Mouse (Mus musculus) kidney, embryonic 14.5 days (tissue): ENCODE results near the gene Trak1. TPM values are rescaled to one million over a fixed set of nuclear protein-coding genes. Genes with fewer than 3 reads are reported as not detected.

Experiments used
- ATAC-seq: fragments of 200-750 bp; cut with Nextera tagmentation; 2 replicates; pipeline ENCODE4 v1.8.0; 2017; ENCODE audit warnings: moderate number of reproducible peaks, mild to moderate bottlenecking, moderate TSS enrichment, moderate library complexity; ENCODE audit not compliant: low FRiP score, low TSS enrichment
- H3K27ac ChIP-seq: fragments of 300-500 bp; sonication (generic); 2 replicates; pipeline ENCODE4 v1.5.1; 2014; ENCODE audit warnings: low read depth, mild to moderate bottlenecking, low read length, moderate library complexity, mixed read lengths
- H3K27me3 ChIP-seq: fragments of 300-500 bp; sonication (generic); 2 replicates; pipeline ENCODE4 v1.6.1; 2014; ENCODE audit warnings: mild to moderate bottlenecking, low read length; ENCODE audit not compliant: control insufficient read depth, insufficient read depth
- H3K36me3 ChIP-seq: fragments of 300-500 bp; sonication (generic); 2 replicates; pipeline ENCODE4 v1.6.1; 2014; ENCODE audit warnings: low read length, mixed read lengths; ENCODE audit not compliant: control insufficient read depth, insufficient read depth
- H3K4me1 ChIP-seq: fragments of 300-500 bp; sonication (generic); 2 replicates; pipeline ENCODE4 v1.6.1; 2014; ENCODE audit warnings: low read length, mixed read lengths; ENCODE audit not compliant: control insufficient read depth, insufficient read depth
- H3K4me2 ChIP-seq: fragments of 300-500 bp; sonication (generic); replicated peaks from 2 replicates; pipeline ENCODE4 v1.6.1; 2014; ENCODE audit warnings: low read depth, mild to moderate bottlenecking, low read length
- H3K4me3 ChIP-seq: fragments of 300-500 bp; sonication (generic); 2 replicates; pipeline ENCODE4 v1.5.1; 2014; ENCODE audit warnings: mild to moderate bottlenecking, low read length
- H3K9ac ChIP-seq: fragments of 300-500 bp; sonication (generic); 2 replicates; pipeline ENCODE4 v1.6.1; 2014; ENCODE audit warnings: low read depth, mild to moderate bottlenecking, low read length, moderate library complexity
- H3K9me3 ChIP-seq: fragments of 300-500 bp; sonication (generic); 2 replicates; pipeline ENCODE4 v1.6.1; 2016; ENCODE audit warnings: low read length; ENCODE audit not compliant: control insufficient read depth
- WGBS: fragments of 180-500 bp; shearing (Covaris S2); extraction: QIAGEN DNeasy Blood & Tissue Kit; methylation state at CpG from one replicate; pipeline ENCODE4 v1.1.7; 2014; 5-methylcytosine and 5-hydroxymethylcytosine counted together
- polyA plus RNA-seq: library from polyadenylated mRNA; unstranded; fragments of >200 nt; fragmentation: Nextera tagmentation; extraction: Ambion mirVana; gene quantifications from 2 replicates; pipeline ENCODE4 v1.2.1, GENCODE M21; 2014

The Trak1 gene
- polyA plus RNA-seq, 1 experiment from 2014 or later = 15.4 TPM

DNA sequence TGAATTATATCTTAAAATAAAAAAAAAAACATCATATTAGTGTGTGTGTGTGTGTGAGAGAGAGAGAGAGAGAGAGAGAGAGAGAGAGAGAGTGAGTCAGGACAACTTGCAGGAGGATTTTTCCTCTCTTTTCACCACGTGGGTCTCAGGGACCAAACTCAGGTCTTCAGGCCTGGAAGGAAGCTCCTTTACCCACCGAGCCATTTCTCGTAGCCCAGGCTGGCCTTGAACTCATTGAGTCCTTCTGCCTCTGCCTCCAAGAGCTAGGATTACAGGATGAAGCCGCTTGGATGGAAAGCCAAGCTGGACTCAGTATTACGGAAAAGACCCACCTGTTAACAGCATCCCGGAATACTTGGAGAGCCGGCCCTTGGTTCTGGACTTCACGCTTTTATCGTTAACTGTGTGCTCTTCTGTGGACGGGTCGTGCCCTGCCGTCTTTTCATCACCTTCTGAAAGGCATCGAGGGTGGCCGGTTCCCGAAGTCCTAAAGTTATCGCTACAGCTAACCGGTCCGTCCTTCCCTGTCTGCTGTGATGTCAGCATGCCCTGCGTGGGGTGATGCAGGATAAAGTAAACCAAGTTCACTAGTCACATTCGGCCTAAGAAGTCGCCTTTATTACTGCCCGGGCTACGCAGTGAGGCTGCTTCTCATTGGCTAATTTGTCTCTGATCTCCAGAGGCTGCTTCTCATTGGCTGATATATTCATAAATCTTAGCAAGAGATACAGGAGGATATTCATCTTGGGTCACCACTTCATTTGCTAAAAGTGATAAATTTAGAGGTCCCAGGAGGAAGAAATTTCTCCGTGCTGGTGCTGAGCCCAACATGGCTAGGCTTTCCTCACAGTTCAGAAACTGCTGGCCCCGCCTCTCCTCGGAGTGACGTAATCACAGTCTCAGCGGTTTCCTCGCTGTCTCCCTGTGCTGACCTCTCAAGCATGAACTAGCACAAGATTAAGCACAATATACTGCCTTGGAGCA, 11.7 kb upstream of the Trak1 start:
- Histone ChIP-seq H3K36me3 (no peaks in the 10 kb centered on the region), H3K4me1 (peaks cover 4% of the 10 kb centered on the region; the same call in 1 of the 2 replicates), H3K9me3 (peaks cover 11% of the 10 kb centered on the region), H3K27me3 (no peaks in the 10 kb centered on the region), H3K4me3 (peak overlapping the region; percentile 47), H3K4me2 (peak overlapping the region; percentile 52), H3K27ac (0 out of 2 replicates have a peak overlapping the region, but pooled peaks have one; percentile 12), H3K9ac (peak overlapping the region; percentile 53)
- peak; percentile 85 for ATAC-seq
- 18% methylated on average over 29 of the region's 29 CpGs for WGBS

DNA sequence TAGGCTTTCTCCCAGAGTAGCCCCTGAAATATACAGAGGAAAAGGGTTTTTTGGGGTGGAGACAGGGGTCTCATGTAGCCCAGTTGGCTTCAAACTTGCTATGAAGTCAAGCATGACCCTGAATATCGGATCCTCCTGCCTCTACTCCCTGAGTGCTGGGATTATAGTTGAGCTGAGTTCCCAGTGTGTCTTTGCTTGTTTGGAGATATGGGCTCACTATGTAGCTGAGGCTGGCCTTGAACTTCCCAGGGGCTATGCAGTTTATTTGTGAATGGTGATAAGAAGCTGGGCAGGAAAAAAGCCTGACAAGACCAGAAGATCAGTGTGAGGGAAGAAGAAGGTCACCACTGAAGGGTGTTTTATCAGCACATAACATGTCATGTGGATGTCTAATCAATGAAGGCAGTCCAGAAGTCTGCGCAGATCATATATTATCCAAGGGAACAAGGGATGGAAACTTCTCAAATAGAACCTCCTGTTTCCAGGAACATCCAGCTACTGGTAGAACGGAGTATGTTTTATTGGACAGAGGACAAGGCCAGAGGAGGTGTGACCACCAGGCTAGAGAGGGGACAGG, 10.9 kb upstream of the Trak1 start:
- 0 out of 2 replicates have a peak overlapping the region, but pooled peaks have one; percentile 12 for H3K27ac ChIP-seq

DNA sequence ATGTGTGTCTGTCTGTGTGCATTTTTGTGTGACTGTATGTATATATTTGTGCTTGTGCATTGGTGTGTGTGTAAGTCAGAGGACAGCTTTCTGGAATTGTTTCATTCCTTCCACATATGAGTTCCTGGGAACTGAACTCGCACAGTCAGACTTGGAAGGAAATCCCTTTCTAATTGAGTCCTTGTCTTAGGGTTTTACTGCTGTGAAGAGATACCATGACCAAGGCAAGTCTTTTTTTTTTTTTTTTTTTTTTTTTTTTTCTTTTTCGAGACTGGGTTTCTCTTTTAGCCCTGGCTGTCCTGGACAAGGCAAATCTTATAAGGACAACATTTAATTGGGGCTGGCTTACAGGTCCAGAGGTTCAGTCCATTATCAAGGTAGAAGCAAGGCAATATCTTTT, 6.0 kb upstream of the Trak1 start:
- Histone ChIP-seq H3K9me3 (peaks cover 5% of the 10 kb centered on the region; the same call in 1 of the 2 replicates), H3K9ac (no peak overlapping the region), H3K27me3 (0 out of 2 replicates have a peak, but pooled peaks cover 3% of the 10 kb centered on the region), H3K4me3 (no peak overlapping the region), H3K27ac (no peak overlapping the region), H3K36me3 (no peaks in the 10 kb centered on the region), H3K4me2 (no peak overlapping the region), H3K4me1 (peaks cover under 1% of the 10 kb centered on the region; the same call in 1 of the 2 replicates)
- 80% methylated on average over 2 of the region's 2 CpGs for WGBS
- ATAC-seq = no peak

More for the DNA sequence above, 10.9 kb upstream of the Trak1 start:
- Histone ChIP-seq H3K9me3 (peaks cover 11% of the 10 kb centered on the region), H3K4me3 (peak overlapping the region; percentile 47), H3K36me3 (no peaks in the 10 kb centered on the region), H3K4me1 (peaks cover 4% of the 10 kb centered on the region; the same call in 1 of the 2 replicates), H3K4me2 (peak overlapping the region; percentile 52), H3K27me3 (no peaks in the 10 kb centered on the region), H3K9ac (no peak overlapping the region)
- WGBS = 71% methylated on average over 3 of the region's 3 CpGs
- ATAC-seq = peak; percentile 48

DNA sequence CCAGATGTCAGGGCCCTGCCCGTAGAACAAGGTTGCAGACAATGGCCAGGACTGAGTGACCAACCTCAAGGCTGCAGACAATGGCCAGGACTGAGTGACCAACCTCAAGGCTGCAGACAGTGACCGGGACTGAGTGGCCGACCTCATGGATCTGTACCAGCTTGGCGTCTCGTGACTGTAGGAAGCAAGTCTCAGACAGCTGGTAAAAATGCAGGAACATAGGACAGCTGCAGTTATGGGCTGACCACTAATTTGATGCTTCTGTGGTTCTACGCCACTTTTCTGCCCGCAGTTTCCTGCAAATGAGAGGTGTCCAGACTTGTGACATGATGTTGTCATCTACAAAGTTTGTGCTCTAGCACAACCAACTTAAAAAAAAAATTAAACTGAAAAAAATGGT, 4.1 kb upstream of the Trak1 start:
- WGBS = 81% methylated on average over 7 of the region's 7 CpGs
- no peak overlapping the region for H3K4me2 ChIP-seq
- H3K4me3 ChIP-seq = no peak overlapping the region
- no peaks in the 10 kb centered on the region for H3K36me3 ChIP-seq
- H3K4me1 ChIP-seq = peaks cover under 1% of the 10 kb centered on the region
- 0 out of 2 replicates have a peak, but pooled peaks cover 3% of the 10 kb centered on the region for H3K27me3 ChIP-seq
- H3K9ac ChIP-seq = no peak overlapping the region
- peaks cover 5% of the 10 kb centered on the region; the same call in 1 of the 2 replicates for H3K9me3 ChIP-seq
- no peak overlapping the region for H3K27ac ChIP-seq
- no peak for ATAC-seq

DNA sequence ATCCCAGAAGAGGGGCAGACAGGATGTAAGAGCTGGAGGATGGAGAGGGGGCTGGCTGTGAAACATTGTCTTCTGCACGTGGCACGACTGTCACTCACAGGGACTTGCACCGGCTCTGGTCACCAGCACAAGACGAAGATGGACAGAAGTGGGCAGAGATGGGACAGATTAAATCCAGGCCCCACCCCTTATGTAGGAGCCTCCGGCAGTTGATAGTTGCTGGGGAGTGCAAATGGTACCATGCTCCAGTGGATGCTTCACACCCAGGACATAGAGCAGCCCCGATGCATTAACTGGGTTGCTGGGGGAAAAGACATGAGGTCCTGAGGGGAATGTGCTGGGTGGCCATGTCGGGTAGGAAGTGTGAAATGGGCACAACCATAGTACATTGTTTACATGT, 2.1 kb upstream of the Trak1 start:
- no peak for ATAC-seq
- H3K4me2 ChIP-seq = no peak overlapping the region
- 0 out of 2 replicates have a peak, but pooled peaks cover 3% of the 10 kb centered on the region for H3K27me3 ChIP-seq
- H3K4me1 ChIP-seq = peaks cover 21% of the 10 kb centered on the region
- peaks cover 3% of the 10 kb centered on the region; the same call in 1 of the 2 replicates for H3K9me3 ChIP-seq
- WGBS = 82% methylated on average over 7 of the region's 7 CpGs
- H3K4me3 ChIP-seq = no peak overlapping the region
- no peaks in the 10 kb centered on the region for H3K36me3 ChIP-seq
- H3K9ac ChIP-seq = no peak overlapping the region
- no peak overlapping the region for H3K27ac ChIP-seq

DNA sequence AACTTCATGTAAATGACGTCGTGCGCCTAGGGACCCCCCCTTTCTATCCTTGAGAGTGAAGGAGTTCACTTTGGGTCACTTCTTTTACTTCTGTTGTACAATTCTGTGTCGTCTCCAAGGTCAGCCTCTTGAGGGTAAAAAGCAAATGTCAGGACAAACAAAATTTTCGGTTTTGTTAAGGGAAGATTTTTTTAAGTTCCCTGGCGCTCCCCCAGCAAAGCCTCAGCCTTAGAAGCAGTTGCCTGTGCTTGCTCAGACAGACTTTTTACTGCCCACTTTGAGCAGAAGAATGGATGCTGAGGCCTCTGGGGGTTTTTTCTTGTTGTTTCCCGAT, 730 bp downstream of the Trak1 start:
- H3K27ac ChIP-seq = 0 out of 2 replicates have a peak overlapping the region, but pooled peaks have one; percentile 11
- no peak for ATAC-seq
- H3K27me3 ChIP-seq = 0 out of 2 replicates have a peak, but pooled peaks cover 3% of the 10 kb centered on the region
- 2% methylated on average over 7 of the region's 7 CpGs for WGBS
- peak overlapping the region; percentile 90 for H3K9ac ChIP-seq
- no peaks in the 10 kb centered on the region for H3K36me3 ChIP-seq
- H3K4me3 ChIP-seq = peak overlapping the region; percentile 89
- peak overlapping the region; percentile 96 for H3K4me2 ChIP-seq
- peaks cover 32% of the 10 kb centered on the region for H3K4me1 ChIP-seq
- H3K9me3 ChIP-seq = no peaks in the 10 kb centered on the region

DNA sequence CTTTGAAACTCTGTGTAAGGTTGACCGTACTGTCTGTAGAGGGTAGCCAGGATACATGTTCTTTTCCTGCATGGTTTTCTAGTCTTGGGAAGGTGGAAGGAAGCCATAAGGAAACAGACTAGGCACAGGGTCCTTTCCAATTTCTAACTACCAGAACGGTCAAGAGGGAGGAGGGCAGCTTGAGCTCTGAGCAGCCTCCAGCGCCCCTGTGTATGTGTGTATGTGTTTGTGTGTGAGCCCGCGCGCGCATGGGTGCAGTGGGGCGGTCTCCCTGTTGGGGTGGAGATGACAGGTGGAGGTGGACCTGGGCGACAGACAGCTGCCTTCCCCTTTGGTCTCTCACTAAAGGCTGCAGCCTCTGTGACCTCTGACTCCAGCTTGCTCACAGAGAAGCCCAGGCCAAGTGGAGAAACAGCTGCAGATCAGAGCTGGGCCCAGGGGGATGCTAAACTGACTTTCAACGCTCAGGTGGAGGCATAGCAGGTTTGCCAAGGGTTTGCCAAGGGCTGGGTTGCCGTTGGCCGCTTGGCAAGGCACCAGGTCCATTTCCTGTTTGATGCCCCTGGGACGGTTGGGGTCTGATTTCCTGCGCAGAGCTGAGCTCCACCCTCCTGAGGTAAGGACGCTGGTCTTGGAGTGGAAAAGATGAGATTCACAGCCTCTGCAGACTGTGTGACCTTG, 1.2 kb downstream of the Trak1 start:
- H3K36me3 ChIP-seq = no peaks in the 10 kb centered on the region
- no peak for ATAC-seq
- WGBS = 37% methylated on average over 15 of the region's 15 CpGs
- peak overlapping the region; percentile 96 for H3K4me2 ChIP-seq
- peaks cover 37% of the 10 kb centered on the region for H3K4me1 ChIP-seq
- H3K9me3 ChIP-seq = no peaks in the 10 kb centered on the region
- 0 out of 2 replicates have a peak, but pooled peaks cover 3% of the 10 kb centered on the region for H3K27me3 ChIP-seq
- H3K9ac ChIP-seq = peak overlapping the region; percentile 90; the same call in 1 of the 2 replicates
- H3K27ac ChIP-seq = 0 out of 2 replicates have a peak overlapping the region, but pooled peaks have one; percentile 11
- peak overlapping the region; percentile 89 for H3K4me3 ChIP-seq

DNA sequence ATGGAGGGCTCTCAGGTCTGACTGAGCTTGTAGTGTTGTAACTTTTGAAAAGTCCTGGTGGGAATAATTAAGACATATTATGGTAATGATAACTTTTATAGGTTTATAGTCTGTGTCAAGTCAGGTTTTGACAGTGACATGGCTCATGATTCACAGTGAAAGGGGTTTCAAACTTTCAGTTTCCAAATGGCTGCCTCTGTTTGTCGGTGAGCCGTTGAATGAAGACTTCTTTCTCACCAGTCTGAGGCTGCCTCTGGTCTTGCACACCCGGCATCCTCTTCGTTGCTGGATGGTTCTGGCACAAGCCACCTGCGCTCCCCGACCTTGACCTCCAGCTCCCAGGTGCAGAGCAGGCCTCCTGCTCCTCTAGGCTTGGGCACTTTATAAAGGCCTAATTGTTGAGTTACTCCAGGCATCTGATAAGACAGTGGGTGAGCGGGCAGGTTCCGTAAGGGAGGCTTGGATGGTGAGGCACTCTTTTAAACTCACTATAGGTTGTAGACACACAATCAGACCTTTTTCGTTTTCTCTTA, 2.0 kb downstream of the Trak1 start:
- ATAC-seq = no peak
- Histone ChIP-seq H3K4me2 (peak overlapping the region; percentile 96), H3K9ac (no peak overlapping the region; the same call in 1 of the 2 replicates), H3K9me3 (no peaks in the 10 kb centered on the region), H3K27me3 (0 out of 2 replicates have a peak, but pooled peaks cover 2% of the 10 kb centered on the region), H3K4me1 (peaks cover 38% of the 10 kb centered on the region), H3K27ac (no peak overlapping the region; the same call in 1 of the 2 replicates), H3K4me3 (no peak overlapping the region; the same call in 1 of the 2 replicates), H3K36me3 (no peaks in the 10 kb centered on the region)
- 71% methylated on average over 9 of the region's 9 CpGs for WGBS
